In genomic region chr10:4002711-4003110, GRCm38 (mm10) we compare ENCODE assay signal across 15 mouse cellular contexts. TPM values are rescaled to one million over a fixed set of nuclear protein-coding genes. Genes with fewer than 3 reads are reported as not detected.
DNase-seq lines count a peak whose midpoint lies in the region; ATAC-seq and TF ChIP-seq lines count a peak whose summit lies in the region.
"Had no signal": no experiment of that assay in that cellular context is flagged by ENCODE, and none has a peak within 500 bp of the region (broad histone marks: within the 10 kb centered on the region; RNA-seq: fewer than 3 reads in every experiment).

No protein-coding gene starts in this region.

- dilution Hi-C loops in CH12.LX (cut with MboI; ENCODE audit: extremely low pct_ligation_motif_present, extremely low pct_unique_long_range_greater_than_20kb, low sequenced_read_pairs) = no loop called here

- no peak overlapping the region for H3K9ac ChIP-seq in hindbrain, embryonic 16.5 days (ENCODE audit: low read depth, low read length)
- H3K9ac ChIP-seq in hindbrain, embryonic 13.5 days = no peak overlapping the region
- H3K9ac ChIP-seq in CH12.LX (ENCODE audit: insufficient read depth, low read depth) = no peak overlapping the region
- H3K9ac ChIP-seq in forebrain, postnatal 0 days = no peak overlapping the region
- H3K9ac ChIP-seq: embryonic facial prominence, embryonic 12.5 days; heart, embryonic 12.5 days; liver, embryonic 15.5 days; neural tube, embryonic 12.5 days had no signal

- no peaks in the 10 kb centered on the region for H3K9me3 ChIP-seq in hindbrain, embryonic 16.5 days (ENCODE audit: control insufficient read depth, low read length)
- H3K9me3 ChIP-seq in hindbrain, embryonic 13.5 days = no peaks in the 10 kb centered on the region
- H3K9me3 ChIP-seq in CH12.LX (replicated peaks; ENCODE audit: low read length) = no peaks in the 10 kb centered on the region
- H3K9me3 ChIP-seq in forebrain, postnatal 0 days (ENCODE audit: low read length) = no peaks in the 10 kb centered on the region
- H3K9me3 ChIP-seq: embryonic facial prominence, embryonic 12.5 days; heart, embryonic 12.5 days; liver, embryonic 15.5 days; neural tube, embryonic 12.5 days had no signal

- TF ChIP-seq EP300 in CH12.LX (IDR thresholded peaks at IDR 0.05; ENCODE audit: low read length) = no peak

- H3K79me2 ChIP-seq in CH12.LX (replicated peaks; ENCODE audit: control insufficient read depth, extremely low read depth, insufficient read depth, poor library complexity, severe bottlenecking) = no peaks in the 10 kb centered on the region; the same call in 1 of the 2 replicates

- H3K4me1 ChIP-seq in hindbrain, embryonic 16.5 days (ENCODE audit: control insufficient read depth, insufficient read depth, low read depth, low read length) = no peaks in the 10 kb centered on the region
- 0 out of 2 replicates have a peak, but pooled peaks cover 9% of the 10 kb centered on the region for H3K4me1 ChIP-seq in hindbrain, embryonic 13.5 days (replicated peaks)
- H3K4me1 ChIP-seq in CH12.LX (ENCODE audit: control insufficient read depth in 1 of 2, insufficient read depth in 2 of 2) = peaks cover 0 to 2% of the 10 kb centered on the region in 2 experiments; a peak in 1 of 4 replicates
- 0 out of 2 replicates have a peak, but pooled peaks cover 2% of the 10 kb centered on the region for H3K4me1 ChIP-seq in forebrain, postnatal 0 days (ENCODE audit: insufficient read depth)
- H3K4me1 ChIP-seq: embryonic facial prominence, embryonic 12.5 days; liver, embryonic 15.5 days; neural tube, embryonic 12.5 days had no signal

- H3K4me2 ChIP-seq in hindbrain, embryonic 16.5 days (ENCODE audit: low read length) = no peak overlapping the region
- no peak overlapping the region for H3K4me2 ChIP-seq in hindbrain, embryonic 13.5 days
- H3K4me2 ChIP-seq in CH12.LX (ENCODE audit: insufficient read depth, low read depth, poor library complexity, severe bottlenecking) = no peak overlapping the region
- no peak overlapping the region for H3K4me2 ChIP-seq in forebrain, postnatal 0 days (ENCODE audit: low read depth)
- H3K4me2 ChIP-seq: embryonic facial prominence, embryonic 12.5 days; heart, embryonic 12.5 days; liver, embryonic 15.5 days; neural tube, embryonic 12.5 days had no signal

- H3K4me3 ChIP-seq in hindbrain, embryonic 16.5 days (ENCODE audit: low read length) = no peak overlapping the region
- no peak overlapping the region for H3K4me3 ChIP-seq in hindbrain, embryonic 13.5 days
- no peak overlapping the region for H3K4me3 ChIP-seq in CH12.LX (replicated peaks in 1 of 3; ENCODE audit: low read depth in 2 of 3, low read length in 2 of 3, poor library complexity in 1 of 3)
- H3K4me3 ChIP-seq in forebrain, postnatal 0 days (ENCODE audit: low read depth, low read length) = no peak overlapping the region
- H3K4me3 ChIP-seq: embryonic facial prominence, embryonic 12.5 days; heart, embryonic 12.5 days; liver, embryonic 15.5 days; neural tube, embryonic 12.5 days had no signal

- no peaks in the 10 kb centered on the region for H3K36me3 ChIP-seq in hindbrain, embryonic 16.5 days (ENCODE audit: control insufficient read depth, insufficient read depth, low read length)
- no peaks in the 10 kb centered on the region for H3K36me3 ChIP-seq in hindbrain, embryonic 13.5 days
- peaks cover 51 to 89% of the 10 kb centered on the region in 2 experiments for H3K36me3 ChIP-seq in CH12.LX (replicated peaks in 1 of 2; ENCODE audit: control insufficient read depth in 1 of 2, insufficient read depth in 1 of 2, low read length in 1 of 2)
- H3K36me3 ChIP-seq in forebrain, postnatal 0 days (ENCODE audit: insufficient read depth) = no peaks in the 10 kb centered on the region
- H3K36me3 ChIP-seq: embryonic facial prominence, embryonic 12.5 days; neural tube, embryonic 12.5 days had no signal

- DNase-seq in 3134 (ENCODE audit: extremely low read depth, insufficient read length, low spot score) (peak; percentile 11), CH12.LX (ENCODE audit: extremely low read depth) (peak; percentile 4)
- DNase-seq in forebrain, postnatal 0 days = peak; percentile 14
- DNase-seq in right cerebral cortex, postnatal 10 days (ENCODE audit: low spot score in 2 of 2) = no peak
- no peak for DNase-seq in kidney, postnatal 10 days
- DNase-seq: adrenal gland, postnatal 36 days; cerebellum, postnatal 36 days; gastrocnemius, postnatal 36 days; midbrain, embryonic 14.5 days had no signal

- no peak for TF ChIP-seq RAD21 in CH12.LX (IDR thresholded peaks at IDR 0.05; ENCODE audit: low read depth, low read length)

- 77% methylated on average over 5 of the region's 5 CpGs for WGBS in hindbrain, embryonic 16.5 days
- WGBS in hindbrain, embryonic 13.5 days = 80% methylated on average over 5 of the region's 5 CpGs
- WGBS in forebrain, postnatal 0 days = 74% methylated on average over 5 of the region's 5 CpGs

- ATAC-seq in hindbrain, embryonic 16.5 days = 0 out of 2 replicates have a peak, but pooled peaks have one; percentile 2
- ATAC-seq in hindbrain, embryonic 13.5 days (ENCODE audit: low FRiP score) = no peak
- ATAC-seq in forebrain, postnatal 0 days = peak; percentile 26; the same call in 1 of the 2 replicates

- no peaks in the 10 kb centered on the region for H3K27me3 ChIP-seq in hindbrain, embryonic 16.5 days (replicated peaks; ENCODE audit: control insufficient read depth, insufficient read depth, low read length)
- no peaks in the 10 kb centered on the region for H3K27me3 ChIP-seq in hindbrain, embryonic 13.5 days
- no peaks in the 10 kb centered on the region for H3K27me3 ChIP-seq in CH12.LX (replicated peaks)
- no peaks in the 10 kb centered on the region for H3K27me3 ChIP-seq in forebrain, postnatal 0 days (ENCODE audit: insufficient read depth, low read length)
- H3K27me3 ChIP-seq: embryonic facial prominence, embryonic 12.5 days; heart, embryonic 12.5 days; liver, embryonic 15.5 days; neural tube, embryonic 12.5 days had no signal

- no peak overlapping the region for H3K27ac ChIP-seq in hindbrain, embryonic 16.5 days (ENCODE audit: low read depth, low read length)
- no peak overlapping the region for H3K27ac ChIP-seq in hindbrain, embryonic 13.5 days
- H3K27ac ChIP-seq in CH12.LX (ENCODE audit: insufficient read depth, low read depth) = no peak overlapping the region
- no peak overlapping the region for H3K27ac ChIP-seq in forebrain, postnatal 0 days (ENCODE audit: low read depth, low read length)
- H3K27ac ChIP-seq: embryonic facial prominence, embryonic 12.5 days; liver, embryonic 15.5 days; neural tube, embryonic 12.5 days had no signal

- TF ChIP-seq CTCF in CH12.LX (conservative IDR thresholded peaks at IDR 0.05 in 1 of 2, IDR thresholded peaks at IDR 0.05 in 1 of 2; ENCODE audit: low read depth in 2 of 2, low read length in 2 of 2) = no peak
- no peak for TF ChIP-seq CTCF in forebrain, postnatal 0 days (IDR thresholded peaks at IDR 0.05; ENCODE audit: low read depth)

- TF ChIP-seq POLR2A in CH12.LX (IDR thresholded peaks at IDR 0.05; ENCODE audit: low read depth, low read length) = no peak

- in situ Hi-C loops in CH12.LX (cut with MboI; ENCODE audit: low pct_ligation_motif_present, low pct_unique_long_range_greater_than_20kb, low sequenced_read_pairs) = no loop called here

TF ChIP-seq in CH12.LX, 34 proteins besides CTCF, POLR2A, EP300 and RAD21:
- no peak for TF ChIP-seq ZMIZ1 (IDR thresholded peaks at IDR 0.05; ENCODE audit: low read depth, low read length)

RNA-seq across cellular contexts. Expression of gene Mthfd1l, which starts 29.8 kb away (rescaled TPM):
- polyA plus RNA-seq in hindbrain, embryonic 16.5 days (2015; fragmentation: Nextera tagmentation; extraction: Ambion mirVana) = 7.2 and 7.9 TPM in 2 replicates
- polyA plus RNA-seq in hindbrain, embryonic 13.5 days (2015; fragmentation: Nextera tagmentation; extraction: Ambion mirVana) = 5.3 and 6.0 TPM in 2 replicates
- total RNA-seq in CH12.LX (2012; rRNA removed) (66.1 and 84.0 TPM in 2 replicates), CH12.LX (2014; rRNA removed) (85.6 and 90.3 TPM in 2 replicates)
- 94.8 and 97.7 TPM in 2 replicates for polyA plus RNA-seq in CH12.LX (2012; ENCODE audit: insufficient read length, low read depth)
- 8.0 and 9.1 TPM in 2 replicates for total RNA-seq in forebrain, postnatal 0 days (2014; rRNA removed)
- polyA plus RNA-seq in forebrain, postnatal 0 days (2015; fragmentation: Nextera tagmentation; extraction: Ambion mirVana) = 5.1 and 5.9 TPM in 2 replicates

Comparison
In these comparisons a context has a peak if more than half of its experiments do, and no peak if none do; other contexts are left out.
1. DNase-seq: peak in 3134 (single experiment), CH12.LX (single experiment) and forebrain, postnatal 0 days (single experiment); none in right cerebral cortex, postnatal 10 days (0 of 2) and kidney, postnatal 10 days (single experiment).
2. RNA of gene Mthfd1l, which starts 29.8 kb away (polyA plus RNA-seq): 94.8 to 97.7 TPM in CH12.LX; 7.2 to 7.9 TPM in hindbrain, embryonic 16.5 days, 5.1 to 5.9 TPM in forebrain, postnatal 0 days and 5.3 to 6.0 TPM in hindbrain, embryonic 13.5 days; every median in the first group is over 10 times any median in the second.